Mouse (Mus musculus) testis, adult 2 months (tissue): ENCODE data around the gene Nfkbie. TPM values are rescaled to one million over a fixed set of nuclear protein-coding genes. Genes with fewer than 3 reads are reported as not detected.

Experiments used
- H3K27ac ChIP-seq: fragments of 200-500 bp; 2 replicates; pipeline ENCODE4 v1.5.1; 2012; ENCODE audit warnings: low read depth, low read length; ENCODE audit not compliant: control insufficient read depth, insufficient read depth
- H3K27me3 ChIP-seq: fragments of 200-500 bp; 2 replicates; pipeline ENCODE4 v1.6.1; 2012; ENCODE audit warnings: mild to moderate bottlenecking, low read length, moderate library complexity; ENCODE audit not compliant: control insufficient read depth, insufficient read depth
- H3K36me3 ChIP-seq: fragments of 200-500 bp; 2 replicates; pipeline ENCODE4 v1.6.1; 2012; ENCODE audit warnings: mild to moderate bottlenecking, low read length; ENCODE audit not compliant: control insufficient read depth, insufficient read depth
- H3K4me1 ChIP-seq: fragments of 200-500 bp; 2 replicates; pipeline ENCODE4 v1.6.1; 2012; ENCODE audit warnings: low read length; ENCODE audit not compliant: control insufficient read depth, insufficient read depth
- H3K4me3 ChIP-seq: fragments of 200-500 bp; 2 replicates; pipeline ENCODE4 v1.5.1; 2012; ENCODE audit warnings: low read depth, mild to moderate bottlenecking, low read length, moderate library complexity, mixed read lengths; ENCODE audit not compliant: control insufficient read depth
- CTCF ChIP-seq: fragments of 200-500 bp; IDR thresholded peaks from 2 replicates; pipeline ENCODE4 v1.5.1; 2012; ENCODE audit warnings: low read depth, mild to moderate bottlenecking, inconsistent platforms, low read length, moderate library complexity; ENCODE audit not compliant: control insufficient read depth, insufficient read depth, insufficient replicate concordance
- POLR2A ChIP-seq: fragments of 200-500 bp; IDR thresholded peaks from 2 replicates; pipeline ENCODE4 v1.6.1; 2012; ENCODE audit warnings: low read depth, mild to moderate bottlenecking, inconsistent platforms, low read length, moderate library complexity; ENCODE audit not compliant: control insufficient read depth
- polyA plus RNA-seq: library from polyadenylated mRNA; depleted of rRNA; stranded (reverse); fragments of >200 nt; gene quantifications from 2 replicates; pipeline ENCODE4 v1.2.3, GENCODE M21; 2012

Nfkbie gene
- polyA plus RNA-seq, 1 experiment, result 0.83 TPM

DNA sequence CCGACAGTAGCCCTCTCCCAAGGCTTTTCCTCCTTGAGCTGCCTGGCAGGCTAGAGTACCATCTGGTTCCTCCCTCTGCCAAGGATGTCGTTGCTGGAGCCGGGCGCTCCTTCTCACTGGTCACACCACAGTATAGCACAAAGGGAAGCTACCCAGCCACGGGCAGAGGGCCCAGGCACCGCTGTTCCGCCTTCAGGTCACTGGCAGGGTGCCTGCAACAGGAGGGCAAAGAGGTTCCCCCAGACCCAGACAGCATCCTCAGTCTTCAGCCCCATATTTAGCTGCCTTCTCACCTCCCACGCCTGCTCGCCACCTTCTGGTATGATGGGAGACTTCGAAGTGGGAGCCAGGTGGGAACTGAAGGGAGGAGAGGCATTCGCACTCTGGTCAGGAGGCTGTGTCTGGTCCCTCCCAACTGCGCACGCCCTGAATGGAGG, 25.1 kb upstream of the Nfkbie start:
- Histone ChIP-seq H3K4me1 (peaks cover 14% of the 10 kb centered on the region), H3K4me3 (peak overlapping the region; percentile 31), H3K36me3 (no peaks in the 10 kb centered on the region), H3K27me3 (no peaks in the 10 kb centered on the region), H3K27ac (no peak overlapping the region)
- TF ChIP-seq POLR2A (no peak), CTCF (no peak)

DNA sequence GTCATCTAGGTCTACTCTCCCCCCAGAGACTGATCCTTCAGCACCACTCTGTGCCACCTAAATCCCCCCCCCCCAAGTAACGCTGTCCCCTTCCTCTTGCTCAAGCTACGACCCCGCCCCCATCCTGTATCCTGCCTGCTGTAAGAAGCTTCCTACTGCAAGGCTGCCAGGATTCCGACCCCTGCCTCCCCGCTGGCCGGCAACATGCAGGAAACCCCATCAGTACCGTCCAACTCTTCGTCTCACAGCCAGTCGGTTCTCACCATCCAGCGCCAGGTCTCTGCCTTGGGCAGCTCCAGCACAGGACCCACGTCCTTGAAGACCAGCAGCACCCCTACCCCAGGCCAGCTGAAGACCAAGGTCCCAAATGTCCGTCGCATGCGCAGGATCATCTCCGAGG, 22.6 kb upstream of the Nfkbie start:
- Histone ChIP-seq H3K27ac (no peak overlapping the region), H3K27me3 (no peaks in the 10 kb centered on the region), H3K36me3 (no peaks in the 10 kb centered on the region), H3K4me3 (no peak overlapping the region), H3K4me1 (peaks cover 6% of the 10 kb centered on the region)
- TF ChIP-seq POLR2A, result no peak
- no peak for TF ChIP-seq CTCF

DNA sequence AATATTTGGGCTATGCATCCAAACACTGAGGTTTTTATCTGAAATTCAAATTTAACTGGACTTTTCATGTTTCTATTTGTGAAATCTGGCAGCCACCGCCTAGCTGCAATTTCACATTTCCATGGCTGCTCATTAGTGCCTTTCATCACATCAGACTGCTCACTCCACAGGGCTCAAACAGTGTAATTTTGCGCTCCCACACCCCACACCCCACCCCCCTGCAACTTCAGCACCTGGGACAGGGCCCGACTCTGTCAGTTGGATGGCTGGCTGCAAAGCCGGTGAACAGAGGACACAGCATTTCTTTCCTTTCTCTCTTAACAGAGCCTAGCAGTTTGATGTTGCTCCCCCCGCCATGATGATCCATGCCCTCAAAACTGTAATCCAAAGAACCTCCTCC, 19.2 kb upstream of the Nfkbie start:
- TF ChIP-seq CTCF, result no peak
- no peak for TF ChIP-seq POLR2A
- peaks cover 8% of the 10 kb centered on the region for H3K4me1 ChIP-seq
- H3K27ac ChIP-seq, result no peak overlapping the region
- H3K4me3 ChIP-seq, result no peak overlapping the region
- no peaks in the 10 kb centered on the region for H3K36me3 ChIP-seq
- no peaks in the 10 kb centered on the region for H3K27me3 ChIP-seq

DNA sequence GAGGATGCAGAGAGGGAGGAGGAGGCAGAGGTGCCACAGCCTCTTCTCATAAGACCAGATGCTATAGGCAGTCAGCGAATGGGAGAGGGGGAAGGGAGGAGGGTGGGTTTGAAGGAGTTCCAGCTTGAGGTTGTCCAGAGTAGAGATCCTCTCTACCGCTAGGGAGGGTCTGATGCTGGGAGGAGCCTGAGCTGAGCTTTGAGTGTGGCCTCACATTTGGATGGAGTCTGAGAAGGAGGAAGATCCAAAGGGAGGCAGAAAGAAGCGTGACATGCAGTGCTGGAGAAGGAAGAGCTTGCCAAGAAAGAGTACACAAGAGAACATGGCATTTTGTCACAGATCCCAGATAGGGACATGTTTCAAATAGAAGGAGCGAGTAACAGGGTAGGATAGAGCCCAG, 17.1 kb upstream of the Nfkbie start:
- H3K36me3 ChIP-seq, result no peaks in the 10 kb centered on the region
- no peaks in the 10 kb centered on the region for H3K27me3 ChIP-seq
- no peak for TF ChIP-seq POLR2A
- no peak for TF ChIP-seq CTCF
- no peak overlapping the region for H3K27ac ChIP-seq
- no peak overlapping the region for H3K4me3 ChIP-seq
- H3K4me1 ChIP-seq, result peaks cover 8% of the 10 kb centered on the region

DNA sequence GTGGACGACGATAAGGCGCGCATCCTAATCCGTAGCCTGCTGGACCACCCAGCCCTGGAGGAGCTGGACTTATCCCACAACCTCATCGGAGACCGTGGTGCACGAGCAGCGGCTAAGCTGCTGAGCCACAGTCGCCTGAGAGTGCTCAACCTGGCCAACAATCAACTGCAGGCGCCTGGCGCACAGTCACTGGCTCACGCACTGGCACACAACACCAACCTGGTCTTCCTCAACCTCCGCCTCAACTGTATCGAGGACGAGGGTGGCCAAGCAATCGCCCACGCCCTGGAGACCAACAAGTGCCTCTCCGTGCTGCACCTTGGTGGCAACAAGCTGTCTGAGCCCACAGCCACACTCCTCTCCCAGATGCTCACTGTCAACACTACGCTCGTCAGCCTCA, 15.8 kb upstream of the Nfkbie start:
- Histone ChIP-seq H3K27ac (no peak overlapping the region), H3K27me3 (no peaks in the 10 kb centered on the region), H3K4me3 (no peak overlapping the region), H3K36me3 (no peaks in the 10 kb centered on the region), H3K4me1 (peaks cover 15% of the 10 kb centered on the region)
- TF ChIP-seq POLR2A (no peak), CTCF (no peak)

DNA sequence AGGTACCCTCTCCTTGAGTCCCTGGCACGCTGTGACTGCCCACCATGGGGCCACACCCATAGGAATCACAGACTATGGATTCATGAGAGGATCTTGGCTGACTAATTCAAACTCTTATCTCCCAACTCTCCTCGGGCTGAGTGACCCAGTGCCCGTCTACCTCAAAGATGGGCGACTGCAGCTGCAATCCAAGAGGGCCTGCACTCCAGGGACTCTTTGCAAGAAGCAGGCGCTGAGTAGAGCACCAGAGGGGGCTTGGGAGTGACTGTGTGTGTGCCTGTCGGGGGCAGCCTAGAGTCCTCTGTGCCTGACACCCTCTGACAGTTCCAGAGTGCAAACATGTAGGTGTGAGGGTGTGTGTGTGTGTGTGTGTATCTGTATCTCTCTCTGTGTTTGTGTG, 13.4 kb upstream of the Nfkbie start:
- no peaks in the 10 kb centered on the region for H3K27me3 ChIP-seq
- no peak overlapping the region for H3K4me3 ChIP-seq
- no peak overlapping the region for H3K27ac ChIP-seq
- H3K4me1 ChIP-seq, result peaks cover 27% of the 10 kb centered on the region
- H3K36me3 ChIP-seq, result no peaks in the 10 kb centered on the region
- TF ChIP-seq CTCF, result no peak
- no peak for TF ChIP-seq POLR2A

DNA sequence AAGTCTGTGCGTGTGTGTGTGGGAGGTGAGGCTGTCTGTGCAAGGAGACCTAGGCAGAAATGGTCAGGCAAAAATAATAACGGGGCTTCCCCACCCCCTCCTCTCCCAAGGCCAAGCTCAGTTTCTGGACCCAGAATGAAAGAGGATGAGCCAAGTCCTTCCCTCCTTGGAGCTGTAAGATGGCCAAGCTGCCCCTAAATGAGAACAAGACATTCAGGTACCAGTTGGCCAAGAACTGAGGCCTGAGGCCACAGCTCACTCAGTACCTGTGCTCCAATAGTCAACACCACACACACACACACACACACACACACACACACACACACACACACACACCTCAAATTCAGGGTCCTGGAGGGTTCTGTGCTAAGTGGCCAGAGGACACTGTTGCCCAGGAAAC, 12.8 kb upstream of the Nfkbie start:
- H3K27me3 ChIP-seq, result no peaks in the 10 kb centered on the region
- H3K4me1 ChIP-seq, result peaks cover 27% of the 10 kb centered on the region
- H3K27ac ChIP-seq, result no peak overlapping the region
- TF ChIP-seq CTCF (no peak), POLR2A (no peak)
- H3K36me3 ChIP-seq, result no peaks in the 10 kb centered on the region
- no peak overlapping the region for H3K4me3 ChIP-seq

DNA sequence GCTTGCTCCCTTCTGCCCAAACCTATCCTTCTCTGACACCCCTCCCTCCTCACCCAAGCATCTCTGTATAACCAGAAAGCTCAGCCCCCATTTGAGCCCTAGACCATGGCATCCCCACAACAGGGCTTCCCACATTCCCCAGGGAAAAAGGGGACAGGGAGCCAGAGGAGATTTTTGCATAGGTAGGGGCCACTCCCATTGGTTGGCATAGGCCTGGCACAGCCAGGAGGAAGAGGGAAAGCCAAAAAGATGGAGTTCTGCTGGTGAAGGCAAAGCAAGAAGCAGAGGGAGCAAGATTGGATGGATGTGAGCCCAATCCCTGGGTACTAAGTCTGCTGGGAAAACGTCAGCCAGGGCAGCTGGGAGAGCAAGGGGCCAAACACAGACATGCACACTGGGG, 12.4 kb upstream of the Nfkbie start:
- H3K4me1 ChIP-seq, result peaks cover 27% of the 10 kb centered on the region
- no peak overlapping the region for H3K4me3 ChIP-seq
- H3K27ac ChIP-seq, result no peak overlapping the region
- H3K27me3 ChIP-seq, result no peaks in the 10 kb centered on the region
- no peaks in the 10 kb centered on the region for H3K36me3 ChIP-seq
- TF ChIP-seq POLR2A (no peak), CTCF (no peak)
